Mouse (Mus musculus) ovary, postnatal 10 days (tissue): Measurements from ENCODE around the gene Olfr325.
"Not testable (repeated sequence)": the region's sequence is repeated elsewhere in the genome, so short reads cannot be mapped to it uniquely, and the experiment has no call there.

Source experiments
- DNase-seq: peaks from one replicate; pipeline ENCODE4 v3.0.0; 2022; ENCODE audit warnings: low spot score

The Olfr325 gene

GRCm38 (mm10) chr11:58577430-58577829 lies at the start of gene Olfr325:
Gene Olfr325, plus strand, starts transcription at chr11:58577730.
- DNase-seq, result no peak

- not testable (repeated sequence) for DNase-seq
These were observed 42.8 kb upstream of the Olfr325 start, which contains the start of gene Olfr330 for GRCm38 (mm10) chr11:58534736-58535135. Gene Olfr330, minus strand, starts transcription at chr11:58534836.

GRCm38 (mm10) chr11:58546322-58546721 lies 31.2 kb upstream of the Olfr325 start, which contains the start of gene Olfr329-ps:
Gene Olfr329-ps, minus strand, starts transcription at chr11:58546422.
- DNase-seq, result no peak

GRCm38 (mm10) chr11:58555536-58555935 lies 22.0 kb upstream of the Olfr325 start, which contains the start of gene Olfr328:
Gene Olfr328, minus strand, starts transcription at chr11:58555636.
- DNase-seq, result no peak

- DNase-seq, result no peak
These were observed 7.1 kb upstream of the Olfr325 start, which contains the start of gene Olfr224 for GRCm38 (mm10) chr11:58570405-58570804. Gene Olfr224, minus strand, starts transcription at chr11:58570553.

- no peak for DNase-seq
These were observed 1.1 kb downstream of the Olfr325 start for GRCm38 (mm10) chr11:58578636-58579035.

GRCm38 (mm10) chr11:58587898-58588348 lies 10.4 kb downstream of the Olfr325 start:
- peak; percentile 7 for DNase-seq

GRCm38 (mm10) chr11:58588620-58589250 lies 11.2 kb downstream of the Olfr325 start:
- no peak for DNase-seq

GRCm38 (mm10) chr11:58594814-58595213 lies 17.3 kb downstream of the Olfr325 start, which contains the start of gene Olfr324:
Gene Olfr324, plus strand, starts transcription at chr11:58595114.
- DNase-seq, result no peak

- no peak for DNase-seq
These were observed 20.3 kb downstream of the Olfr325 start for GRCm38 (mm10) chr11:58597837-58598236.

- DNase-seq, result no peak
These were observed 24.5 kb downstream of the Olfr325 start for GRCm38 (mm10) chr11:58602062-58602461.

GRCm38 (mm10) chr11:58602800-58603560 lies 25.4 kb downstream of the Olfr325 start:
- no peak for DNase-seq

GRCm38 (mm10) chr11:58604688-58605087 lies 27.2 kb downstream of the Olfr325 start:
- DNase-seq, result no peak

GRCm38 (mm10) chr11:58605228-58605627 lies 27.7 kb downstream of the Olfr325 start:
- DNase-seq, result no peak

GRCm38 (mm10) chr11:58606177-58606919 lies 28.8 kb downstream of the Olfr325 start:
- no peak for DNase-seq

- DNase-seq, result no peak
These were observed 29.5 kb downstream of the Olfr325 start for GRCm38 (mm10) chr11:58607030-58607429.

GRCm38 (mm10) chr11:58613359-58613758 lies 35.8 kb downstream of the Olfr325 start:
- DNase-seq, result no peak

GRCm38 (mm10) chr11:58614526-58614925 lies 37.0 kb downstream of the Olfr325 start:
- no peak for DNase-seq

GRCm38 (mm10) chr11:58615975-58616374 lies 38.4 kb downstream of the Olfr325 start, which contains the start of gene 2210407C18Rik:
Gene 2210407C18Rik, minus strand, starts transcription at chr11:58616075.
- no peak for DNase-seq

- DNase-seq, result no peak
These were observed 40.8 kb downstream of the Olfr325 start for GRCm38 (mm10) chr11:58618369-58618768.

GRCm38 (mm10) chr11:58618793-58619192 lies 41.3 kb downstream of the Olfr325 start:
- DNase-seq, result no peak

- DNase-seq, result no peak
These were observed 48.6 kb downstream of the Olfr325 start for GRCm38 (mm10) chr11:58626146-58626545.
